Mouse (Mus musculus) MEL-GATA-1-ER (cell line): Measurements from ENCODE around the gene Cd300lg.
A peak's percentile ranks its signal among the peaks of the same experiment; 100 is the strongest.

Experiments
- DNase-seq: peaks from one replicate; pipeline ENCODE4 v3.0.0-alpha.2; 2012; ENCODE audit warnings: low read depth; ENCODE audit errors: extremely low read depth

Cd300lg gene

DNA sequence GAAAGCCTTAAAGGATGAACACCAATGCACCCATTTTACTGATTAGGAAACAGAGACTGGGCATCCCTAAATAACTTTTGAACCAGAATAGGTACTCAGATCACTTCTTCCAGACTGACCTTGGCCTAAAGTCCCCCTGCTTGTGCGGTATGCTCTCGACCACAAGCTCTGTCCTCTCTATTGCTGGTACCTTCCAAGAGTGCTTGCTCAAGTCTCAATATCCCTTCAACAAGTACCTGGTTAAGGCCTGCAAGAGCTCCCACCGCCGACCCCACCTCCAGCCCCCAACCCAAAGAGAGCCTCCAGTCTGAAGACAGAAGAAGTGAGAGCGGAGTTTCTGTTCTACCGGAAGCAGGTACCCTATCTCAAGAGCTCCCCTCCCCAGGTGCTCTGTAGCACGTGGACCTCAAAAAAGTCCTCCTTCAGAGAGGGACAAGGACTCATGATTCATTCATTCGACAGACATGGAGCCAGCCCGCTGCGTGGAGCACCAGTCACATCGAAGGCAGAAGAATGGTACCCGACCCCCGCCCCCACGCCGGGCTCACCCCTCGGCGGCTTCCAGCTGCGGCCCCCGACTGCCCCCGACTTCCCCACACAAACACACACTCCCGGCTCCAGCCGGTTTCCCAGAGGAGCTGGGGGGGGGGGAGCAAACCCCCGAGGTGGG, 15.2 kb upstream of the Cd300lg start:
- no peak for DNase-seq

DNA sequence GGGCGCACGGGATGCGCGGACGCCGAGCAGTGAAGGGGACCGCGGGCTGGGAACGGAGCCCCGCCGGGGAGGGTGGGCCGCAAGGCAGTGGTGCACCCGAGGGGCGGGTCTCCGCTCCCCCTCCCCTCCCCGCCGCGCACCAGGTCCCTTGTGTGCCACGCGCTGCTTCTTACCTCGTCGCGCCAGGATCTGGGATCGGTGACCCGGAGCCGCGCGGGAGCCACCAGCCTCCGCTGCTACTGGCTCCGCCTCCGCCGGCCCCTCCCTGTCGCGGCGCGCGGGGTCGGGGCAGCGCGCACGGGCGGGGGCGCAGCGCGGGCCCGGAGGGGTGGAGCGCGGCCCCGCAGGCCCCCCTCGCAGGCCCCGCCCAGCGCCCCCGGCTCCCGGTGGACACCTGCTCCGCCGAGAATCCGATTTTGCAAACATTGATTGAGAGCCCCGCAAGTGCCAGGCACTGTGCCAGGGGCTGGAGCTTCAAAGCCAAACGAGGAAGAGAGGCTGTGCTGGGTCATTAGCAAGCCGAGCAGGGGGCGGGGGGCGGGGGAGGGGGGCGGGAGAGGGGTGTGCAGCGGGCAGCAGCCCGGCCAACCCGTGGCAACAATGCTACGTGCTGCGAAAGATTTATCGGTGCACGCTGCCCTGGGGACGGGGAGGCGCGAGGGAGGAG, 14.5 kb upstream of the Cd300lg start:
- no peak for DNase-seq

DNA sequence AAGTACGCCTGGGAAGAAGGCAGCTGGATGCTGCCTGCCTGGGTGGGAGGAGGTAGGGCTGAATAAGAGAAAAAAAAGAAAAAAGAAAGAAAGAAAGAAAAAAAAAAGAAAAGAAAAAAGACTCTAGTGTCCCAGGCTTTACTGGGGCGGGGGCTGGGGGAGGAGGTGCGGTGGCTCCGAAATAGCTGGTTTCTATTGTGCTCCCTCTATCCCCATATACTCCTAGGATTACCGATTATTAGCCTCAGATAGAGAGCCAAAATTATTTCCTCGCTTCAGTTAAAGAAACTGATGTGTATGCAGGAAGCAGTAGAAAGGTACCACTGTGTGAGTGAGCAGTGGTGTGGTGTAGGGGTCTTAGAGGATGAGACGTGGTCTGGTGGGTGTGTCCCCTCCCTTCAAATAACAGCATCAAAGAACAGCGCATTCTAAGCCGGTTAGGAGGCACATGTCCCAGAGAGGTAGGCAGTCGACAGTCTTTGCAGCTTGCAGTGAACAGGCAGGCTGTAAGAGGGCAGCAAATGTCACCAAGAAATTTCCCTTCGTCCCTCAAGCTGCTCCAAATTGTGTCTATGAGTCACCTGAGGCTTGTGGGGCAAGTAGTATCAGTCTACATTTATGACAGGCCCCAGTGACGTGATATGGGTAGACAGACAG, 13.8 kb upstream of the Cd300lg start:
- no peak for DNase-seq

DNA sequence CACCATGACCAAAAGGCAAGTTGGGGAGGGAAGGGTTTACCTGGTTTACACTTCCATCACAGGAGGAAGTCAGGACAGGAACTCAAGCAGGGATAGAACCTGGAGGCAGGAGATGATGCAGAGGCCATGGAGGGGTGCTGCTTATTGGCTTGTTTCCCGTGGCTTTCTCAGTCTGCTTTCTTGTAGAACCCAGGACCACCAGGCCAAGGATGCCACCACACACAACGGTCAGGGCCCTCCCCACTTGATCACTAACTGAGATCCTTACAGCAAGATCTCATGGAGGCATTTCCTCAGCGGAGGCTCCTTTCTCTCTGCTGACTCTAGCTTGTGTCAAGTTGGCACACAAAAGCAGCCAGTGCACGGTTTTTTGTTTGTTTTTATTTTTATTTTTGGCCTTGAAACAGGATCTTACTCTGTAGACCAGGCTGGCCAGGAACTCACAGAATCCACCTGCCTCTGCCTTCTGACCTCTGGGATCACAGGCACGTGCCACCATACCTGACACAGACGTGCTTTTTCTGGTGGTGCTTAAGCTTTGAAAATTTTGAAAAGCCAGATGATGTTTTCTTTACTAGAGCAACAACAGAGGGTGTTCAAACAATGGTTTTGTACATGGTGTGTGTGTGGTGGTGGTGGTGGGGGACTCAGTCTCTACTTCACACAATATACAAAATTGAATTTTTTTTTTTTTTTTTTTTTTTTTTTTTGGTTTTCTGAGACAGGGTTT, 13.1 kb upstream of the Cd300lg start, which contains the start of gene Mpp3:
TSS of gene Mpp3 (minus strand) at position 375 of the 730 bp plus-strand sequence.
- no peak for DNase-seq

DNA sequence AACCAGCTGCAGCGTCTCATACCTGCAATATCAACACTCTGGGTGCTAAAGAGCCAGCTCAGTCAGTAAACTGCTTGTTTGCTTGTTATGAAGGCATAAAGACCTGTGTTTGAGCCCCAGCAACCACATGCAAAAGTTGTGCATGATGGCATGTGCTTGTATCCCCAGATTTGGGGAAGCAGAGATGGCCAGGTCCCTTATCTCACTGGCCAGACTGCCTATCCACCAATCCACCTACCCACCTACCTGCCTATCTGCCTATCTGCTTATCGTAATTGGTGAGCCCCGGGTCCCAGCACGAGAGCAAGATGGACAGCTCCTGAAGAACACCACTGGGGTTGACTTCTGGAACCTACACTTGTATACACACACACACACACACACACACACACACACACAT, 12.0 kb upstream of the Cd300lg start:
- DNase-seq, result peak; percentile 63

DNA sequence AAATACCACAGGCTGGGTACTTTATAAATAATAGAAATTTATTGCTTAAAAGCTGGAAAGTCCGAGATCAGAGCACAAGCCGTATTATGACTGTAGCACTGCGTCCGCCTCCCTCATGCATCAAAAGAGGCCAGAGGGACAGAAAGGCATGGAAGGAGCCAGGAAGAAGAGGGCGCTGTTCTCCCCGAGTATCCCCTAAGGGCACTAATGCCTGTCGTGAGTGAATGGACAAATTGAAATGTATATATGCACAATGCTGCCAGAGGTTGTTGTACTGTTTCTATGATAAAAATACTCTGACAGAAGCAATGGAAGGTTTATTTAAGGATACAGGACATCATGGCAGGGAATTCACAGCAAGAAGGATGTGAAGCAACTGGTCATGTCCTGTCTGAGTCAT, 11.3 kb upstream of the Cd300lg start:
- no peak for DNase-seq

DNA sequence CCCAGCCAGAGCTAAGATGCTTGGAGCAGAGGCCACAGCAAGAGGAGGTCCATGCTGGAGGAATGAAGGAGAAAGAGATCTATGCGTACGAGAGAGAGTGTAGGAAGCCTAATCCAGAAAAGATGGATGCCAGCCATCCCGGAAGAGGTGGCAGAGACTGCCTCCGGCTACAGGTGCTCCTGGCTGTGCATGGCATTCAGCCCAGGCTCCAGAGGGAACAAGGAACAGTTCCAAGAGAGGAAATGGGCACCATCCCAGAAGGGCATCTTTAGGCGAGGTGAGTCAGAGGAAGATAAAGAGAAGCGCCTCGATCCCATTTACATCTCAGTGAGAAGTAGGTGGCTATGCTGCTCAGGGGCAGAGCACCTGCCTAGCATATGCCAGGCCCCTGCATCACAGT, 10.2 kb upstream of the Cd300lg start:
- DNase-seq, result no peak

DNA sequence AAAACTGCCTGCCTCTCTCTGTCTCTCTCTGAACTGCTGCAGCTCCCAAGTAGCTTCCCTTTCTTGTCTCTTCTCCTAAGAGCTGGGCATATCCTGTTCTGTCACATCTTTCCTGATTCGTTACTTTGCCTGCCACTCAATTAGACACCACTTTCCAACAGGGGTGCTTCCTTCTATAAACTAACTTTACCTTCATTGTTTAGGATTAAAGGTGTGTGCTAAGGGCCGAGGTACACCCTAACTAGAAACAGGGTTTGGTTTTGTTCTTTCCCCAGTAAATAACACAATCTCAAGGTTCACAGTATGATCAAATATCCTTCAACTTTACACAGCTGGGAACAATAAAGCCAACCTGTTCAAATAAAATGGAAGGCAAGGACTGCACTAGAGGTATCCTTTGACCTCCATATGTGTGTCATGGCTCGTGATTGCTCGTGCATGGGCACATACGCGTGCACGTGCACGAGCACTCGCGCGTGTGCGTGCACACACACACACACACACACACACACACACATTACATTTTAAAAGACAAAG, 8.2 kb upstream of the Cd300lg start:
- no peak for DNase-seq

DNA sequence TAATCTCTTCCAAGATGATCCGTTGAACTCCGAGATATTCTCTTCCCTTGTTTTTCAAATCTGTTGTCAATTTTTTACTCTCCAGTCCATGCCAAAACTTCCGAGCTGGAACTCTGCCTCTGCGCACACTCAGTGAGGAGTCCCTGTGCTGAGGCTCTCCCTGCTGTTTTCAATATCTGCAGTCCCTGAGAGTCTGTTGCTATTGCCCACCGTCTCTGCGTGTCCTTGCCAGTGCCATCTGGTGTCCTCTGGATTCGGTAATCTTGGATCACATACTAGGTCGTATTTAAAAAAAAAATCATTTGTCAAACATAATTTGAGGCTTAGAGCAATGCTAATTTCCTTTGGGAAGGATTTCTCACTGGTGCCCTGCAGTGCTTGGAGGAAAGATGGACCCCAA, 6.4 kb upstream of the Cd300lg start:
- no peak for DNase-seq

DNA sequence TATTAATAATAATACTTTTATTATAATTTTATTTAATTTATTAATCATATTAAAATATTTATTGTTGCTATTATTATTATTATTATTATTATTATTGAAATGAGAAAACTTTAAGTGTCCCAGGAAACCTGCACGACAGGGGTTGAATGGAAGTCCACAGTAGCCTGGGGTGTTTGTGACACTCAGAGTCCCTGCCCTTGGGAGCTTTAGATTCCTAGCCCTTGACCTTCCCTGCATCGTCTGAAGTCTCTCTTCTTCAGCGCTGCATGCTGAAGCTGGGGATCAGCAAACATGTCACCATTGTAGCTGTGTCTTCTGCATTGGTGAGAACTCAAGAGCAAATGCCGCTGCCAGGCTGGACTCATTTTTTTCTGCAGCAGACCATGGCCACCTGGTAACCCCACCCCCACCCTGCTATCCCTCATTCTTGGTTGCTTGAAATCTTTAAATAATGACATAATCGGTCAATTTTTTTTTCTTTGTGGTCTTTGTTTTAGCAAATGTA, 5.8 kb upstream of the Cd300lg start:
- DNase-seq, result no peak

DNA sequence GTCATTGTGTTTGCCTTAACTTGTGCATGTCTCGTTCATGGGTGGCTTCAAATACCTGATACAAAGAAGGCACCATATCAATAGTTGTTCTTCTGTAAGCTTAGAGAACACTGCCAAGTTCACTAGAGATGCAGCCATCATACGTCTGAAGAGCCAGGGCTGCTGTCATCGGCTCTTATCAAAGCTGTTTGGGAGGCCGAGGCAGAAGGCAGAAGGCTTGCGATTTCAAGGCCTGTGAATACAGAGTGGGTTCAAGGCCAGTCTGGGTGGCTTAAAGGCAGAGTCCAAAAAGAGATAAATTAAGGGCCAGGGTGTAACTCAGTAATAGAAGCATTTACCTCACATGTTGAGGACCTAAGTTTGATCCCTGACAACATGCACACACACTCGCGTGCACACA, 5.0 kb upstream of the Cd300lg start:
- DNase-seq, result no peak

DNA sequence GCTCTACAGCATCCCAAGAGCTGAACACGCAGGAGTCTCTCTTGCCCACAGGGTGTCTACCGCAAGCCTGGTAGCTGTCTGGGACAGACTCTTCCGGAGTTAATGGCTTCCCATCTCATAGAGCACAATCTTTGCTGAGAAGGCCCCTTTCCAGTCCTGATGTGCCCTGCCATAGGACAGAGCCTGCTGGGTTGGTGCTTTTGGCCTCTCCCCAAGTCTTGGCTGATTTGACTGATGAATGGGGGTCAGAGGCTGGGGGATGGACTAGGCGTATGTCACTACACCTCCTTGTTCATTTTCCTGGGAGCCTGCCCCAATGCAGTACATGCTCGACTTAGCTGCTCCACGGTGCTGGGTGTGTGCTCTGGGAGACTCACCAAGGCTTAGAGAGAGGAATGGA, 3.5 kb upstream of the Cd300lg start:
- DNase-seq, result no peak

DNA sequence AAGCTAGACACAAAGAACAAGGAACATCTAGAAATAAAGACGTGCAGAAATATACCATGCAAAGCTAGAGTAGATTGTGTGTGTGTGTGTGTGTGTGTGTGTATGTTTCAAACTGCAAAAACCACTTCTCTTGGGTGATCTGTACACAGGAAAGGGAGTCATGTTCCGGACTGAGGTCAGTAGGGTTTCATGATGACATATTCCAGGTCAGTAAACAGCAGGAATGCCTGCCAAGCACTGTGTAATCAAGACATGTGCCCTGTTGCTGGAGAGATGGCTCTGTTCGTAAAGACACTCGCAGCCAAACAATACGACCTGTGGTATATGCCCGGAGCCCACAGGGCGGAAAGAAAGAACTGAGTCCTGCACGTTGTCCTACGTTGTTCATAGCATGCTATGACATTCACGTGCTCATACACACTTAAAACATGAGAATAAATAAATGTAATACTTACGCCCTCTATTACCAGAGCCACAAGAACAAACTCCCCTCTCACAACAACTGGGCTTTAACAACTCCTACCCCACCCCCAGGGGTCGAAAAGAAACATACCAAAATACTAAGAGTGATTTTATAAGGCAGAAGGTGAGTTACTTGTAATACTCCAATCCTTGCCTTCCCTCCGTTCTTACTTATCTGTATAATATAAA, 1.7 kb upstream of the Cd300lg start:
- no peak for DNase-seq

DNA sequence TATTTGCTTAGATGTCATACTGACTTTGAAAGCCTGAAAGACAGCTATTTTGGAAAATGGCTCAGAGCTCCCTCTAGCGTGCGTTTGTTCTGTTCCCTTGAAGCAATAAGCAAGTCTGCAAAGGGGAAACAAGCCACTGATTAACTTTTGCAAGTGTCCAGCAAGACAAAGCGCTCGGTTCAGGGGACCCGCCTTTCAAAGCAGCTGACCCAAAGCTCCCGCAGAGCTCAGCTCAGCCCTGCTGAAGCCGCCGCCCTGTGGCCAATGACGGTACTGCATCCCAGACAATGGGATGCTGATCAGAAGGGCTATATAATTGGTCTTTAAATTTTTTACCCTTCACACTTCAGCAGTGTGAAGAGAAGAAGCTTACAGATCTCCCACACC, 1.2 kb upstream of the Cd300lg start:
- peak; percentile 94 for DNase-seq

DNA sequence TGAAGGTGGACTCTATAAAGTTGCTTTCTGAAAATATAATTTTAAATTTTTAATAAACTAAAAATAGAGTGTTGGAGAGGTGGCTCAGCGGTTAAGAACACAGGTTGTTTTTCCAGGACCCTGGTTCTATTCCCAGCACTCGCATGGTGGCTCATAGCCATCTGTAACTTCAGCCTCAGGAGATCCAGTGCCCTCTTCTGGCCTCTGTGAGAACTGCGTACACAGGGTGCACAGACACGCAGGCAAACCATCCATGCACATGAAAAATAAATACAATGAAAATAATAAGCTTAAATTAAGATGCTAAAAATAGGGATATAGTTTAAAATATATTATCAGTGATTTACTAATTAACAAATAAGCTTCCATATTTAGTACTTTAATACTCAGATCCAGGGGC, 663 bp upstream of the Cd300lg start:
- no peak for DNase-seq

DNA sequence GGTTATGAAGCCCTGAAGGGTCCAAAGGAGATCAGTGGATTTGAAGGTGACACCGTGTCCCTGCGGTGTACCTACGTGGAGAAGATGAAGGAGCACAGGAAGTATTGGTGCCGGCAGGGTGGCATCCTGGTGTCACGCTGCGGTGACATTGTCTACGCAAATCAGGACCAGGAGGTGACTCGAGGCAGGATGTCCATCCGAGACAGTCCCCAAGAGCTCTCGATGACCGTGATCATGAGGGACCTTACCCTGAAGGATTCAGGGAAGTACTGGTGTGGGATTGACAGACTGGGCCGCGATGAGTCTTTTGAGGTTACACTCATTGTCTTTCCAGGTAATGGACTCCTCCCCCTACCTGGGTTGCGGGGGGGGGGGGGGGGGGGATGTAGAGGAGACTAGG, 1.7 kb downstream of the Cd300lg start:
- no peak for DNase-seq

DNA sequence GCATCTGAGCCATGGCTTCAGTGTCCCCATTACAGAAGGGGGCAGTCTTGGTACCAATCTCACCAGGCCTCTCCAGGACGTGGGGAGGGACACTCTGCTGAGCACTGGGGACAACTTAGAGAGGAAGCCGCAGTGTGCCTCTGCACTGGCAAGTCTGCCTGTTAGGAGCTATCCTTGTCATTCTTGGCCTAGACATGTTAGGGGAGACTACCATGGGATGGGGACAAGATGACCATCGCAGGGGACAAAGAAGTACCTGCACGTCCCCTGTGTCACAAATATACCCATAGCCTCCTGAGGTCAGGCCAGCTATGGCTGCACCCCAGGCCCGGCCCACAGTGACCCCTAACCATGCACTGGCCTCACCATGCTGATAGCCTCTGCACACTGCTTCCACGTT, 2.1 kb downstream of the Cd300lg start:
- DNase-seq, result no peak

DNA sequence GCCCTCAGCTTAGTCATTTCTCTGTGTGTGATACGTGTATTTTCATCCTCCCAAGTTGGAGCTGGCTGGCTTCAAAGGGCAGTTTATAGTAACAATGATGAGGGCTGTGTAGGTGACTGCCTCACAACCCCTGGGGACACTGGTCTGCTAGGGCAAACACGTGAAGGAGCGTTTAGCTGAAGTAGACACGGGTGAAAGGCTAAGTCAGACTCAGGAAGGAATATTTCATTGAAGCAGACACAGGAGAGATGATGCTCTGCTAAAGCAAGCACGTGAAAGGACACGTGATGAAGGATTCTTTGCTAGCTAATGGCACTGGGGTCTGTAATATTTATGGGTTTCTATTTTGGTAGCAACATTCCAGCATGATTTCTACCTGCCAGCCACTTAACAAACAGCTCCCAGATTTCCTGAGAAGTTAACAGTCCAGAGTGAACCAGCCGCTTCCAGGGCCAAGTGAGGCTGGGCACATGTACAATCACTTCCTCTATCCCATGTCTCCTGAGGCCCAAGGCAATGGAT, 3.4 kb downstream of the Cd300lg start:
- no peak for DNase-seq

DNA sequence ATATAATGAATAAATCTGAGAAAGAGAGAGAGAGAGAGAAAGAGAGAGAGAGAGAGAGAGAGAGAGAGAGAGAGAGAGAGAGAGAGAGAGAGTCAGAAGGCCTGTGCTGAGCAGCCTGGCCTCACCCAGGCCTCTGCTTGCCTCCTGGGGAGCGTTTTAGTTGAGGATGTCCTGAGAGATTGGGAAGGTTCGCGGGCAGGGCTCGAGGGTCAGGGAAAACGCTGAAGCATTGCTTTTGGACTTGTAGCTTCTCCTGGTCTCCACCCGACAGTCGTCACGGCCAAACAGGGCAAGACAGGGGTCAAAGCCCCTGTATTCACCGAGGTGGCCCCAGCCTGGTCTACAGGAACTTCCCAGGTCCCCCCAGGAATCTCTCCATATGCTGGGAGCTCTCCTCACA, 5.3 kb downstream of the Cd300lg start:
- DNase-seq, result no peak

DNA sequence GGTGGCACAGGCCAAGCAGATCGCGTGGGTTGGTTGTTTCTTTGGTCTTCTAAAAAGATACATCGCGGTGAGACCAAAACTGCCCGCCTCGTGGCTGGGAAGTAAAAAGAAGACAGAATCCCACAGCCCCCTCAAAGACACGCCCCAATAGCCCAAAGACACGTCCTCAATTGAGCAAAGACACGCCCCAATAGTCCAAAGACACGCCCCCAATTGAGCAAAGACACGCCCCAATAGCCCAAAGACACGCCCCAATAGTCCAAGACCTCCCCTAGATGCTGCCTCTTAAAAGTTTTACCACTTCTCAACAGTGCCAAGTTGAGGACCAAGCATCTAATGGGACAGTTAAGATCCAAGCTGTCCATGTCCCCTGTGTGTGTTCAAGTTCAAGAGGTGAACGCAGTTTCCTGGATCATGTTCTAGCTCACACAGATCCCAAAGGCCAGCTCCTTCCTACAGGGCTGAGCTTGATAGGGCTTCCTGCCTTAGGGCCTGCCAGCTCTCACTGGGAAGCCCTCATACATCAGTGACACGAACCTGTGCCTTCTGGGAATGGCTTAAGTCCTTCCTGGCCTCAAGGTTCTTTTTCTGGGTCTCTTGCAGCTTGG, 8.7 kb downstream of the Cd300lg start:
- no peak for DNase-seq

DNA sequence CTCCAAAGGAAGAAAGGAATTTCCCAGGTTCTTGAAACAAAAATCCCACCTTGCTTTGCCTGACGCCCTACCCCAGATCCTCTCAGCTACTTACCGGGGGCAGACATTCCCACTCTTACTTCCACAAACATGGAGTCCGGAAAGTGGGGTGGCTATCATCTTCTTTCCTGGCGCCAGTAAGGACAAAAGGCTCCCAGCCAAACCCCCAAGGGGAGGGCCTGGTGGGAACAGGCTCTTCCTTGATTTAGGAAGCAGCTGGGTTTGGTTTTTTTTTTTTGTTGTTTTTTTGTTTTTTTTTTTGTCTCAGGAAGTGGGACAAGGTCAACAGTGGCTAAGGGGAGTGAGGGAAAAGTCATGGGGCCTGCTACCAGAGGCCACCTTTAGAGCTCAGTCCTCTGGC, 10.2 kb downstream of the Cd300lg start:
- no peak for DNase-seq
